Mouse (Mus musculus) right cerebral cortex, postnatal 14 days (tissue): ENCODE measurements around the gene Nipsnap2.
"Not testable (repeated sequence)": the region's sequence is repeated elsewhere in the genome, so short reads cannot be mapped to it uniquely, and the experiment has no call there.

Experiments used
- DNase-seq: peaks from one replicate; pipeline ENCODE4 v3.0.0; 2022

Gene Nipsnap2

GRCm38 (mm10) chr5:129724834-129725773 lies at the start of gene Nipsnap2:
TSS of gene Nipsnap2 (plus strand) at chr5:129725063.
- peak; percentile 87 for DNase-seq

- DNase-seq = not testable (repeated sequence)
These were observed 39.7 kb upstream of the Nipsnap2 start for GRCm38 (mm10) chr5:129685141-129685540.

GRCm38 (mm10) chr5:129687621-129688020 lies 37.2 kb upstream of the Nipsnap2 start:
- DNase-seq = no peak

- no peak for DNase-seq
These were observed 34.3 kb upstream of the Nipsnap2 start for GRCm38 (mm10) chr5:129690528-129690927.

GRCm38 (mm10) chr5:129700506-129700905 lies 24.4 kb upstream of the Nipsnap2 start:
- DNase-seq = no peak

GRCm38 (mm10) chr5:129701706-129702105 lies 23.2 kb upstream of the Nipsnap2 start:
- no peak for DNase-seq

GRCm38 (mm10) chr5:129703368-129703767 lies 21.5 kb upstream of the Nipsnap2 start:
- DNase-seq = no peak

GRCm38 (mm10) chr5:129708412-129708811 lies 16.5 kb upstream of the Nipsnap2 start, which contains the start of gene Sept14:
TSS of gene Sept14 (minus strand) at chr5:129708512.
- no peak for DNase-seq

GRCm38 (mm10) chr5:129715326-129715861 lies 9.5 kb upstream of the Nipsnap2 start, which contains the start of gene Mrps17:
TSS of gene Mrps17 (plus strand) at chr5:129715497.
- peak; percentile 88 for DNase-seq

GRCm38 (mm10) chr5:129717016-129717415 lies 7.8 kb upstream of the Nipsnap2 start:
- DNase-seq = no peak

GRCm38 (mm10) chr5:129720176-129720575 lies 4.7 kb upstream of the Nipsnap2 start:
- no peak for DNase-seq

- DNase-seq = no peak
These were observed 595 bp upstream of the Nipsnap2 start for GRCm38 (mm10) chr5:129724268-129724667.

- no peak for DNase-seq
These were observed 1.0 kb downstream of the Nipsnap2 start for GRCm38 (mm10) chr5:129725774-129726392.

GRCm38 (mm10) chr5:129726784-129727183 lies 1.9 kb downstream of the Nipsnap2 start:
- DNase-seq = no peak

GRCm38 (mm10) chr5:129729286-129729685 lies 4.4 kb downstream of the Nipsnap2 start:
- no peak for DNase-seq

- no peak for DNase-seq
These were observed 5.5 kb downstream of the Nipsnap2 start for GRCm38 (mm10) chr5:129730344-129730743.

- no peak for DNase-seq
These were observed 6.2 kb downstream of the Nipsnap2 start for GRCm38 (mm10) chr5:129731021-129731420.

- peak; percentile 37 for DNase-seq
These were observed 16.1 kb downstream of the Nipsnap2 start for GRCm38 (mm10) chr5:129740976-129741375.

- DNase-seq = no peak
These were observed 18.1 kb downstream of the Nipsnap2 start for GRCm38 (mm10) chr5:129742903-129743488.

- DNase-seq = no peak
These were observed 19.2 kb downstream of the Nipsnap2 start for GRCm38 (mm10) chr5:129744050-129744449.

- no peak for DNase-seq
These were observed 32.0 kb downstream of the Nipsnap2 start for GRCm38 (mm10) chr5:129756886-129757285.

GRCm38 (mm10) chr5:129759929-129760480 lies 35.1 kb downstream of the Nipsnap2 start:
- no peak for DNase-seq
